Mouse (Mus musculus): ENCODE results near the gene Arhgef12. TPM values are rescaled to one million over a fixed set of nuclear protein-coding genes. Genes with fewer than 3 reads are reported as not detected.

Gene Arhgef12
- polyA plus RNA-seq, 1 experiment from 2014 or later = 13.0 TPM

- no peak for ATAC-seq (ENCODE audit: low FRiP score, low TSS enrichment)
- Histone ChIP-seq H3K4me2 (replicated peaks; ENCODE audit: low read depth, low read length) (no peak overlapping the region), H3K9ac (replicated peaks; ENCODE audit: low read length) (no peak overlapping the region), H3K27ac (ENCODE audit: low read length) (no peak overlapping the region), H3K4me1 (ENCODE audit: insufficient read depth, low read length) (no peaks in the 10 kb centered on the region), H3K36me3 (ENCODE audit: insufficient read depth, low read length) (peaks cover 27% of the 10 kb centered on the region), H3K9me3 (ENCODE audit: low read length) (no peaks in the 10 kb centered on the region), H3K4me3 (ENCODE audit: low read length) (no peak overlapping the region), H3K27me3 (ENCODE audit: insufficient read depth, low read length) (no peaks in the 10 kb centered on the region)
- 81% methylated on average over 5 of the region's 5 CpGs for WGBS
These were observed 85.4 kb downstream of the Arhgef12 start for GRCm38 (mm10) chr9:43021515-43022251.

GRCm38 (mm10) chr9:43019656-43020055 lies 87.4 kb downstream of the Arhgef12 start:
- H3K4me1 ChIP-seq (ENCODE audit: insufficient read depth, low read length) = no peaks in the 10 kb centered on the region
- no peak for ATAC-seq (ENCODE audit: low FRiP score, low TSS enrichment)
- 93% methylated on average over 9 of the region's 9 CpGs for WGBS
- H3K27me3 ChIP-seq (ENCODE audit: insufficient read depth, low read length) = no peaks in the 10 kb centered on the region
- peaks cover 31% of the 10 kb centered on the region for H3K36me3 ChIP-seq (ENCODE audit: insufficient read depth, low read length)
- H3K9me3 ChIP-seq (ENCODE audit: low read length) = no peaks in the 10 kb centered on the region
- no peak overlapping the region for H3K4me2 ChIP-seq (replicated peaks; ENCODE audit: low read depth, low read length)
- no peak overlapping the region for H3K27ac ChIP-seq (ENCODE audit: low read length)
- no peak overlapping the region for H3K9ac ChIP-seq (replicated peaks; ENCODE audit: low read length)
- H3K4me3 ChIP-seq (ENCODE audit: low read length) = no peak overlapping the region

GRCm38 (mm10) chr9:43015786-43016185 lies 91.3 kb downstream of the Arhgef12 start:
- no peak overlapping the region for H3K27ac ChIP-seq (ENCODE audit: low read length)
- H3K36me3 ChIP-seq (ENCODE audit: insufficient read depth, low read length) = peaks cover 31% of the 10 kb centered on the region
- H3K4me1 ChIP-seq (ENCODE audit: insufficient read depth, low read length) = no peaks in the 10 kb centered on the region
- H3K4me3 ChIP-seq (ENCODE audit: low read length) = no peak overlapping the region
- no peak for ATAC-seq (ENCODE audit: low FRiP score, low TSS enrichment)
- 93% methylated on average over 5 of the region's 5 CpGs for WGBS
- H3K9me3 ChIP-seq (ENCODE audit: low read length) = no peaks in the 10 kb centered on the region
- no peaks in the 10 kb centered on the region for H3K27me3 ChIP-seq (ENCODE audit: insufficient read depth, low read length)
- H3K4me2 ChIP-seq (replicated peaks; ENCODE audit: low read depth, low read length) = no peak overlapping the region
- no peak overlapping the region for H3K9ac ChIP-seq (replicated peaks; ENCODE audit: low read length)

- Histone ChIP-seq H3K4me1 (ENCODE audit: insufficient read depth, low read length) (no peaks in the 10 kb centered on the region), H3K36me3 (ENCODE audit: insufficient read depth, low read length) (peaks cover 31% of the 10 kb centered on the region), H3K9me3 (ENCODE audit: low read length) (no peaks in the 10 kb centered on the region), H3K4me2 (replicated peaks; ENCODE audit: low read depth, low read length) (no peak overlapping the region), H3K27ac (ENCODE audit: low read length) (no peak overlapping the region), H3K27me3 (ENCODE audit: insufficient read depth, low read length) (no peaks in the 10 kb centered on the region), H3K9ac (replicated peaks; ENCODE audit: low read length) (no peak overlapping the region), H3K4me3 (ENCODE audit: low read length) (no peak overlapping the region)
- WGBS = 85% methylated on average over 2 of the region's 2 CpGs
- no peak for ATAC-seq (ENCODE audit: low FRiP score, low TSS enrichment)
These were observed 91.7 kb downstream of the Arhgef12 start for GRCm38 (mm10) chr9:43015366-43015765.

GRCm38 (mm10) chr9:43014886-43015285 lies 92.2 kb downstream of the Arhgef12 start:
- no peak for ATAC-seq (ENCODE audit: low FRiP score, low TSS enrichment)
- Histone ChIP-seq H3K4me2 (replicated peaks; ENCODE audit: low read depth, low read length) (no peak overlapping the region), H3K27me3 (ENCODE audit: insufficient read depth, low read length) (no peaks in the 10 kb centered on the region), H3K9me3 (ENCODE audit: low read length) (no peaks in the 10 kb centered on the region), H3K27ac (ENCODE audit: low read length) (no peak overlapping the region), H3K4me1 (ENCODE audit: insufficient read depth, low read length) (no peaks in the 10 kb centered on the region), H3K4me3 (ENCODE audit: low read length) (no peak overlapping the region), H3K9ac (replicated peaks; ENCODE audit: low read length) (no peak overlapping the region), H3K36me3 (ENCODE audit: insufficient read depth, low read length) (peaks cover 35% of the 10 kb centered on the region)
- WGBS = 95% methylated on average over 1 of the region's 1 CpGs

GRCm38 (mm10) chr9:43012541-43012940 lies 94.5 kb downstream of the Arhgef12 start:
- no peak overlapping the region for H3K4me3 ChIP-seq (ENCODE audit: low read length)
- H3K27me3 ChIP-seq (ENCODE audit: insufficient read depth, low read length) = no peaks in the 10 kb centered on the region
- no peaks in the 10 kb centered on the region for H3K4me1 ChIP-seq (ENCODE audit: insufficient read depth, low read length)
- peaks cover 33% of the 10 kb centered on the region for H3K36me3 ChIP-seq (ENCODE audit: insufficient read depth, low read length)
- H3K4me2 ChIP-seq (replicated peaks; ENCODE audit: low read depth, low read length) = no peak overlapping the region
- ATAC-seq (ENCODE audit: low FRiP score, low TSS enrichment) = no peak
- H3K27ac ChIP-seq (ENCODE audit: low read length) = no peak overlapping the region
- WGBS = 81% methylated on average over 5 of the region's 5 CpGs
- no peak overlapping the region for H3K9ac ChIP-seq (replicated peaks; ENCODE audit: low read length)
- H3K9me3 ChIP-seq (ENCODE audit: low read length) = no peaks in the 10 kb centered on the region

- 78% methylated on average over 4 of the region's 4 CpGs for WGBS
- Histone ChIP-seq H3K4me1 (ENCODE audit: insufficient read depth, low read length) (no peaks in the 10 kb centered on the region), H3K27ac (ENCODE audit: low read length) (no peak overlapping the region), H3K9ac (replicated peaks; ENCODE audit: low read length) (no peak overlapping the region), H3K4me2 (replicated peaks; ENCODE audit: low read depth, low read length) (no peak overlapping the region), H3K27me3 (ENCODE audit: insufficient read depth, low read length) (no peaks in the 10 kb centered on the region), H3K9me3 (ENCODE audit: low read length) (no peaks in the 10 kb centered on the region), H3K4me3 (ENCODE audit: low read length) (no peak overlapping the region), H3K36me3 (ENCODE audit: insufficient read depth, low read length) (peaks cover 34% of the 10 kb centered on the region)
- ATAC-seq (ENCODE audit: low FRiP score, low TSS enrichment) = no peak
These were observed 96.0 kb downstream of the Arhgef12 start for GRCm38 (mm10) chr9:43011061-43011460.

- no peak overlapping the region for H3K27ac ChIP-seq (ENCODE audit: low read length)
- H3K9ac ChIP-seq (replicated peaks; ENCODE audit: low read length) = no peak overlapping the region
- no peaks in the 10 kb centered on the region for H3K9me3 ChIP-seq (ENCODE audit: low read length)
- no peak for ATAC-seq (ENCODE audit: low FRiP score, low TSS enrichment)
- H3K4me1 ChIP-seq (ENCODE audit: insufficient read depth, low read length) = peaks cover 6% of the 10 kb centered on the region; the same call in 1 of the 2 replicates
- WGBS = 66% methylated on average over 5 of the region's 5 CpGs
- no peak overlapping the region for H3K4me3 ChIP-seq (ENCODE audit: low read length)
- H3K4me2 ChIP-seq (replicated peaks; ENCODE audit: low read depth, low read length) = no peak overlapping the region
- H3K27me3 ChIP-seq (ENCODE audit: insufficient read depth, low read length) = no peaks in the 10 kb centered on the region
- H3K36me3 ChIP-seq (ENCODE audit: insufficient read depth, low read length) = peaks cover 65% of the 10 kb centered on the region
These were observed 103.2 kb downstream of the Arhgef12 start for GRCm38 (mm10) chr9:43003881-43004280.

GRCm38 (mm10) chr9:43003017-43003416 lies 104.0 kb downstream of the Arhgef12 start:
- no peak overlapping the region for H3K27ac ChIP-seq (ENCODE audit: low read length)
- ATAC-seq (ENCODE audit: low FRiP score, low TSS enrichment) = no peak
- peaks cover 73% of the 10 kb centered on the region for H3K36me3 ChIP-seq (ENCODE audit: insufficient read depth, low read length)
- no peak overlapping the region for H3K9ac ChIP-seq (replicated peaks; ENCODE audit: low read length)
- H3K9me3 ChIP-seq (ENCODE audit: low read length) = no peaks in the 10 kb centered on the region
- no peaks in the 10 kb centered on the region for H3K27me3 ChIP-seq (ENCODE audit: insufficient read depth, low read length)
- H3K4me3 ChIP-seq (ENCODE audit: low read length) = no peak overlapping the region
- WGBS = 95% methylated on average over 4 of the region's 4 CpGs
- H3K4me2 ChIP-seq (replicated peaks; ENCODE audit: low read depth, low read length) = no peak overlapping the region
- peaks cover 6% of the 10 kb centered on the region; the same call in 1 of the 2 replicates for H3K4me1 ChIP-seq (ENCODE audit: insufficient read depth, low read length)

- Histone ChIP-seq H3K36me3 (ENCODE audit: insufficient read depth, low read length) (peaks cover 70% of the 10 kb centered on the region), H3K27me3 (ENCODE audit: insufficient read depth, low read length) (no peaks in the 10 kb centered on the region), H3K4me3 (ENCODE audit: low read length) (no peak overlapping the region), H3K27ac (ENCODE audit: low read length) (no peak overlapping the region; the same call in 1 of the 2 replicates), H3K9ac (replicated peaks; ENCODE audit: low read length) (no peak overlapping the region), H3K4me2 (replicated peaks; ENCODE audit: low read depth, low read length) (no peak overlapping the region), H3K4me1 (ENCODE audit: insufficient read depth, low read length) (peaks cover 6% of the 10 kb centered on the region; the same call in 1 of the 2 replicates), H3K9me3 (ENCODE audit: low read length) (no peaks in the 10 kb centered on the region)
- no peak for ATAC-seq (ENCODE audit: low FRiP score, low TSS enrichment)
- WGBS = 81% methylated on average over 11 of the region's 11 CpGs
These were observed 106.3 kb downstream of the Arhgef12 start for GRCm38 (mm10) chr9:43000595-43001250.

All from kidney, embryonic 16.5 days (tissue).